Mouse (Mus musculus): Measurements from ENCODE around the gene Grn. TPM values are rescaled to one million over a fixed set of nuclear protein-coding genes. Genes with fewer than 3 reads are reported as not detected.

Gene Grn
- total RNA-seq, 2 experiments from 2014 or later: 28.7 to 35.2 TPM

DNA sequence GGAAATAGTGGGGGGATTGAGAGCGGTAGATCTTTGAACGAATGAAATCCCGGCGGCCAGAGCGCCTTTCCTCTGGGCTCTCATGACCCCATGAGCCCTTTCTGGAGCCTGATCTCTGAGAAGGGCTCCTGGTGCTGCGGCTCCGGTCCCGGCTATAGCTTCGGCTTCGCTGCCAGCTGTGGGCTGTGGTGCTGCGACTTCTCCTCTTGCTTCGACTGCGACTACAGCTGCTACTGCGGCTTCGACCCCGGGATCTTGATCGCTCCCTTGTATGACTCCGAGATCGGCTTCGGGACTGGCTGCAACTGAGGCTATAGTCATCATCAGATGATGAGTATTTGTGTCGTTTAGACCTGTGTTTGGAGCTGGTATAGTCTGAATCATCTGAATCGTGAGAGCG is 49.5 kb downstream of the Grn start:
- DNase-seq: no peak

DNA sequence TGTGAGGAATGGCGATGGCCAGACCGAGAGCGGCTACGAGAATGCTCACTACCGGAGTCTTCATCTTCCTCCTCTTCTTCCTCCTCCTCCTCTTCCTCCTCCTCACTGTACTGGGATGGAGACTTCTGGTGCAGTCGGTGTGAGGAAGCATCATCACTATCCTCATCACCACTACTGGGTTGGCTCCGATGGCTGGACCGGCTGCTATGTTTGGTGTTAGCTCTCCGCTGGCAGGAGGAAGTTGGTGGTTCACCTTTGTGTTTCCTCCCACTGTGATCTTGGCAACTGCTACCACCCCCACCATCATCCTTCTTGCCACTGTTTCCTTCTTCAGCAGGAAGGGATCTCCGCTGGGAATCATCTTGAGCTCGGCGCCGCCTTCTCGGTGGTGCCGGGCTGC is 50.0 kb downstream of the Grn start:
- DNase-seq: no peak

DNA sequence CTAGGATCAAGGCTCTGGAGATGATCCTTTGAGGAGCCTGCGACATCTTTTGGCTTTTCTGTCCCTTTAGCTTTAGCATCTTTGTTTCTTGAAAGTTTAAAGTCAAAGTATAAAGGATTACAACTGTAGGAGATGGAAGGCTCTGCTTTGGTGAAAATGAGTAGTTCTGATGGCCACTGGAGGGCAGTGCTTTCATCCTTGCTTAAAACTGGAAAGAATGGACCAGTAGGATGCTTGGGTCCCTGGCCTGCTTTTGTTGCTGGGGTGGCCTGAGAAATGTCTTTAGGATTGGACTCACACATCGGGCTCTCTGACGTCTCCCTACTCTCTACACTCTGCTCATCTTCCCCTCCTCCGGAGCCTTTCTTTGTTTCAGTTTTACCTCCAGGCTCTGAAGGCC is 50.8 kb downstream of the Grn start:
- no peak for DNase-seq

DNA sequence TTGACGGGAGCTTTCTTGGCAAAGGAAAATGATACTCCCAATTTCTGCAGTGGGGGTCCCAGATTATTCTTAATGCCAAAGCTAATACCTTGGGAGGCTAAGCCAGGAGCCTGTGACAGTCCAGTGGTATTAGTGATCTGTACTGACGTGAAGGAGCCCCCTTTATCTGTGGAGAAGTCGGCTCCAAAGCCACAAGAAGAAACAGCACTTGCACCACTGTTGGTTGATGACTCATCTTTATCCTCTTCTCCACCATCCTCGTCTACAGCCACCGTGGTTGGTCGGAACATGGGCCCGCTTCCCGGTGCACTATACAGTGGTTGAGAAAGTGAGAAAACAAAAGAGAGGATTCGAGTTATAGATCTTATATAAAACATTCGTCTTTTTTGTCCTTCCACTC is 51.7 kb downstream of the Grn start:
- no peak for DNase-seq

Small RNA genes lying within 50 kb of the gene (microRNA-seq; reads per million reads assigned to microRNA genes)
- 0 reads per million in 2 experiments for gene Mir6930 (ENCODE audit: borderline replicate concordance in 2 of 2)

Other genes with a start within 250 kb of the Grn start
- 10 to 100 TPM; 79.7 to 84.2 TPM for gene Lsm12, start 245.0 kb upstream of the Grn start, total RNA-seq (2021)
- gene G6pc3, start 240.7 kb upstream of the Grn start, total RNA-seq (2021): 10 to 100 TPM; 37.8 to 44.5 TPM
- 10 to 100 TPM; 61.8 to 63.6 TPM for gene Hdac5, start 200.1 kb upstream of the Grn start, total RNA-seq (2021)
- not detected for gene BC030867, start 181.4 kb upstream of the Grn start, total RNA-seq (2021)
- gene Asb16, start 161.6 kb upstream of the Grn start, total RNA-seq (2021): 10 to 100 TPM; 70.0 to 71.3 TPM
- 10 to 100 TPM; 11.5 to 14.6 TPM for gene Tmub2, start 145.4 kb upstream of the Grn start, total RNA-seq (2021)
- 10 to 100 TPM; 12.4 to 13.1 TPM for gene Atxn7l3, start 133.7 kb upstream of the Grn start, total RNA-seq (2021)
- 10 to 100 TPM; 36.6 to 37.8 TPM for gene Ubtf, start 110.6 kb upstream of the Grn start, total RNA-seq (2021)
- gene Slc4a1, start 64.1 kb upstream of the Grn start, total RNA-seq (2021): under 1 TPM; 0.08 to 0.56 TPM
- gene Rundc3a, start 36.9 kb upstream of the Grn start, total RNA-seq (2021): under 1 TPM in 1 of 2 experiments, not detected in 1; 0.35 TPM
- gene Slc25a39, start 22.4 kb upstream of the Grn start, total RNA-seq (2021): 10 to 100 TPM; 54.4 to 76.1 TPM
- gene Fam171a2, start 17.4 kb downstream of the Grn start, total RNA-seq (2021): 1 to 10 TPM; 1.6 to 2.7 TPM
- 1 to 10 TPM; 1.4 to 1.6 TPM for gene Itga2b, start 39.8 kb downstream of the Grn start, total RNA-seq (2021)
- 10 to 100 TPM; 17.5 to 19.6 TPM for gene Gpatch8, start 126.1 kb downstream of the Grn start, total RNA-seq (2021)
- under 1 TPM in 1 of 2 experiments, not detected in 1; 0.43 TPM for gene Gm11627, start 149.1 kb downstream of the Grn start, total RNA-seq (2021)
- 1 to 10 TPM; 2.5 to 2.7 TPM for gene Fzd2, start 174.1 kb downstream of the Grn start, total RNA-seq (2021)
- gene Meioc, start 233.4 kb downstream of the Grn start, total RNA-seq (2021): not detected

Data from gastrocnemius, postnatal 25 days (tissue).